Mouse (Mus musculus) cerebellum, postnatal 14 days (tissue): ENCODE data around the gene Fam19a4.
"Not testable (repeated sequence)": the region's sequence is repeated elsewhere in the genome, so short reads cannot be mapped to it uniquely, and the experiment has no call there.

Experiments
- DNase-seq, 2 experiments: peaks; one replicate each; pipeline ENCODE4 v3.0.0; 2021; ENCODE audit warnings: mixed read lengths in 2 of 2

Fam19a4 gene

DNA sequence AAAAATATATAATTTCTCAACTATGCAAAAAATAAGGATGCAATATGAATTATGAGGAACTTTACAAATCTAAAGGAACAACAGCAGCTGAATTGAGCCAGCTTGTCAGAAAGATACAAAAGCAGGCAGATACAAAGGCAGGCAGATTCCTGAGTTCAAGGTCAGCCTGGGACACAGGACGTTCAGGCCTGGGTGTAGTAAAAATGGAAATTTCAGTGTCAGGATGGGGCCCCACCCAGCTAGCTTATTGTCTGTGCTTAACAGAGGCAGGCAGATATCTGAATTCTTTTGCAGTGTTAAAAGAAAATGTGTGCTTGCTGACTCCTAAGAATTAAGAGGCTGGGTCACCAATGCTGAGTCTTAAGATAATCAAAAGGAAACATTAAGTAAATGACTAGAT lies 124.4 kb downstream of the Fam19a4 start:
- DNase-seq = no peak

DNA sequence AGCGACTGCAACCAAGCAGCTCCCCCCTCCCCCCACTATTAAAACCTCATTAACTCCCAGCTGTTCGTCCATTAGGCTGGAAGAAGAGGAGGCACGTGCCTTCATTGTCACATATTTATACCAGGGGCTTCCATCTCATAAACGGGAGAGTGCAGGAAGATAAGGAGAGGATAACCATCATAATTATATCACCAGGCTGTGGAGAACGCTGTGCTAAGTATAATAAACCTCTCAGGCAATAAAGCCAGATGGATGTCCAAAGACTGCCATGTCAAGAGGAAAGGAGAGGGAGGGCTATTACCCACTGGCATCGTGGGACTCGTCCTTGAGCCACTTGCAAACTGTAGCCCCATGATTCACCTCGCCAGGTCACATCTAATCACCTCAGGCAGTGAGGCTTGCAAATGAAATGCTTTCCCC lies 151.1 kb downstream of the Fam19a4 start:
- DNase-seq = peak; percentile 4 to 9

DNA sequence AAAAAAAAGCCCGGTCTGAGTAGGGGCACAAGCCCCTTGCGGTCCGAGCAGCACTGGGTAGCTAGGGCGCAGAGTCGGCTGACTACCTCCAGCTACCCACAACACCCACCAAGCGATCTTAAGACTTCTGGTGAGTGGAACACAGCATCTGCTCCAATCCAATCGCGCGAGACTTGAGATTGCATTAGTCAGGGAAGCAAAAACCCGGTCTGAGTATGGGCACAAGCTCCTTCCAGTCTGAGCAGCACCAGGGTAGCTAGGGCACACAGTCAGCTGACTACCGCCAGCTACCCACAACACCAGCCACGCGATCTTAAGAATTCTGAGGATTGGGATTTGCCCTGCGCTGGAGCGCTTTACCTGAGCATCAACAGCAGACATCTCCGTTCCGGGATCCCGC lies 183.1 kb downstream of the Fam19a4 start:
- DNase-seq = not testable (repeated sequence)

GRCm38 (mm10) chr6:96876651-96877050 lies 183.6 kb downstream of the Fam19a4 start:
- not testable (repeated sequence) for DNase-seq

DNA sequence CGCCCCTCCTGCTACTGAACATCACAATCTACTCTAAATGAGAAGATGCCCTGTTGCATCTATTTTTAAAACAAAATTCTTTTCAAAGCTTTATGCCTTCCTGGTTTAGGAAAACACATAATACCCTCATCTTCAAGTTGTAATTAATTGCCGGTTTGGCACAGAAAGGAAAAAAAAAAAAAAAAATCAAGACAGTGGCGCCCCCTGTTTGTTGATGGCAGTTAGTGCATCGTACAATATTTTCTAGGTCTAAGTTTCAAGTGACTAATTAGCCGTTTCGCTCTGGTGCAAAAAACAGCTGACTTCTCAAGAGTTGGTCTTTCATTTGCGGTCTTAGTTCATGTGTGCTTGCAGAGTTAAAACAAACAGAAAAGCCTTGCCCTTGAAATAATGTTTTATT lies 207.1 kb downstream of the Fam19a4 start:
- DNase-seq = no peak

DNA sequence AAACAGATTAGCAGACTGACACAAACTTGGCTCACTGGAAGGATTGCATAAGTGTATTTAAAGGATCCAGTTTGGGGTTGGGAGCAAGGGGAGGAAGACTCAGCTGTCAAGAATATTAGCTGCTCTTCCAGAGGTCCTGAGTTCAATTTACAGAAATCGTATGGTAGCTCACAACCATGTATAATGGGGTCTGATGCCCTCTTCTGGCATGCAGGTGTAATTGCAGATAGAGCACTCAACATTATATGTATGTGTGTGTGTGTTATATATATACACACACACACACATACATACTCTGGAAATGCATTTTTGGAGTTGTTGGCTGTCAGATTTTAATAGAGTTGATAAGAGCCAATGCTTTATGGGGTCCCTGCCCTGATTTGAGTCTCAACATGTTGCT lies 216.3 kb downstream of the Fam19a4 start:
- DNase-seq = peak; percentile 4

GRCm38 (mm10) chr6:96840634-96841033 lies 219.6 kb downstream of the Fam19a4 start:
- no peak for DNase-seq

GRCm38 (mm10) chr6:96826626-96827025 lies 233.6 kb downstream of the Fam19a4 start:
- no peak for DNase-seq

GRCm38 (mm10) chr6:96802981-96803380 lies 257.2 kb downstream of the Fam19a4 start:
- no peak for DNase-seq

GRCm38 (mm10) chr6:96798746-96799145 lies 261.5 kb downstream of the Fam19a4 start:
- no peak for DNase-seq

DNA sequence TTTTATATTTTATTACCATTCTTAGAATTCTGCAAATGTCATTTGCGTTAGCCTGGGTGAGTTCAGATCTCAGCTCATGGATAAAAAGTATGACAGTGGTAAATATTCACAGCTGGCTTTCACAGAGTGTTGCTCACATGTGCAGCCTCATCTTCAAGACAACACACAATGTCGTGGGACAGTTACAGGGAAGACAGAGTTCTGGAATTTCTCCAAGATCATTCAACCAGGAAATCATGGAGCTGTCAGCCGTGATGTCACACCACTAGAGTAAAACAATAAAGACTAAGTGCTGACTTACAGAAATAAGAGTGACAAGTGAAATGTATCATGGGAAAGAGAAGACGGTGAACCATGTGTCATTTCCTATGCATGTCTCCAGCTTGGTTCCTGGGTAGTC lies 262.8 kb downstream of the Fam19a4 start:
- no peak for DNase-seq
